Mouse (Mus musculus) small intestine, adult 2 months (tissue): ENCODE measurements around the gene Ebf1.

Source experiments
- CTCF ChIP-seq: fragments of 200-500 bp; IDR thresholded peaks from 2 replicates; pipeline ENCODE4 v1.5.1; 2012; ENCODE audit warnings: low read depth, mild to moderate bottlenecking, control low read depth, inconsistent platforms, low read length, moderate library complexity, mixed read lengths; ENCODE audit not compliant: insufficient replicate concordance, insufficient read length; ENCODE audit errors: extremely low read depth
- POLR2A ChIP-seq: fragments of 200-500 bp; IDR thresholded peaks from 2 replicates; pipeline ENCODE4 v1.6.1; 2012; ENCODE audit warnings: low read depth, mild to moderate bottlenecking, control low read depth, inconsistent platforms, low read length, moderate library complexity

GRCm38 (mm10) chr11:44654340-44655019 lies 37.4 kb downstream of the Ebf1 start:
- no peak for TF ChIP-seq CTCF
- TF ChIP-seq POLR2A: no peak
